Mouse (Mus musculus): ENCODE results near the gene Scarf1. TPM values are rescaled to one million over a fixed set of nuclear protein-coding genes. Genes with fewer than 3 reads are reported as not detected.

Gene Scarf1
- polyA plus RNA-seq, 1 experiment = 0.11 TPM

DNA sequence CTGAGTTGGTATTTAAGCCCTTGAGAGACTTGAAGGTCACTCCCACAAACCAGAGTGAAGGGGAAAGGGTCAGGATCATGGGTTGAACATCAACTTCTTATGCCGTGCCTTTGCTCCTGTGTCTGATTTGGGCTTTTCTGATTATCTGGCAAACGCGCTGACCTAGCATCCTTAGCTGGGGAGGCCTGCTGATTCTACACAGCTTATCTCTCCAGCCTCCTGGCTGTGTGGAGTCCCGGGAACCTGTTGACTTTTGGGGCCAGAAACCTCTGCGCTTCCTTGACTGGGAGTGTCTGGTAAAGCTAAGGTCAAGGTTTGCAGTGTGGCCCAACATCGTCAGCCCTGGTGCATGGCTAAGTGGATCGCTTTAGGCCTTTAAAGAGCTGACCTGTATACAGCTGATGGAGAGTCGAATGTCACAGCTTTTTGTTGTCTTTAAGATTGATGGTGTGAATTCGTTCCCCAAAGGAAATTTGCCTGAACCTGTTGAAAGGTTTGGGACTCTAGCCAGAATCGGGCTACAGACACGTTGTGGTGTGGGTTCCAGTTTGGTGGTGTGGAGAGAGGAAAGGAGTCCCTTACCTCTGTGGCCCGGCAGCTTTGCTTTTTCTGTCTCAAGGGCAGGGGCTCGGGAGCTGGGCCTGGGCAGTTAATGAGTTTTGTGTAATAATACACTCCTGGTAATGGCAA lies 21.9 kb downstream of the Scarf1 start:
- Histone ChIP-seq H3K36me3 (ENCODE audit: control insufficient read depth, insufficient read depth) (no peaks in the 10 kb centered on the region), H3K27me3 (ENCODE audit: control insufficient read depth, insufficient read depth, insufficient read length) (no peaks in the 10 kb centered on the region), H3K79me3 (ENCODE audit: low read depth) (no peaks in the 10 kb centered on the region), H3ac (ENCODE audit: control insufficient read depth, insufficient read length, low read depth) (no peak overlapping the region), H3K79me2 (ENCODE audit: control insufficient read depth, insufficient read depth) (no peaks in the 10 kb centered on the region), H3K4me3 (ENCODE audit: insufficient read depth, poor library complexity, severe bottlenecking) (no peak overlapping the region)
- TF ChIP-seq MYOG (IDR thresholded peaks at IDR 0.05; ENCODE audit: control insufficient read depth, extremely low read depth, insufficient read length) (no peak), FOSL1 (IDR thresholded peaks at IDR 0.05; ENCODE audit: insufficient read depth, low read length, poor library complexity, severe bottlenecking) (no peak), MAX (IDR thresholded peaks at IDR 0.05) (no peak), MYOD1 (IDR thresholded peaks at IDR 0.05; ENCODE audit: control insufficient read depth, insufficient read length, low read depth) (no peak), USF1 (IDR thresholded peaks at IDR 0.05; ENCODE audit: low read depth) (no peak), CEBPB (IDR thresholded peaks at IDR 0.05; ENCODE audit: low read depth) (no peak), CTCF (IDR thresholded peaks at IDR 0.05; ENCODE audit: control insufficient read depth, insufficient read depth, insufficient read length) (no peak)

DNA sequence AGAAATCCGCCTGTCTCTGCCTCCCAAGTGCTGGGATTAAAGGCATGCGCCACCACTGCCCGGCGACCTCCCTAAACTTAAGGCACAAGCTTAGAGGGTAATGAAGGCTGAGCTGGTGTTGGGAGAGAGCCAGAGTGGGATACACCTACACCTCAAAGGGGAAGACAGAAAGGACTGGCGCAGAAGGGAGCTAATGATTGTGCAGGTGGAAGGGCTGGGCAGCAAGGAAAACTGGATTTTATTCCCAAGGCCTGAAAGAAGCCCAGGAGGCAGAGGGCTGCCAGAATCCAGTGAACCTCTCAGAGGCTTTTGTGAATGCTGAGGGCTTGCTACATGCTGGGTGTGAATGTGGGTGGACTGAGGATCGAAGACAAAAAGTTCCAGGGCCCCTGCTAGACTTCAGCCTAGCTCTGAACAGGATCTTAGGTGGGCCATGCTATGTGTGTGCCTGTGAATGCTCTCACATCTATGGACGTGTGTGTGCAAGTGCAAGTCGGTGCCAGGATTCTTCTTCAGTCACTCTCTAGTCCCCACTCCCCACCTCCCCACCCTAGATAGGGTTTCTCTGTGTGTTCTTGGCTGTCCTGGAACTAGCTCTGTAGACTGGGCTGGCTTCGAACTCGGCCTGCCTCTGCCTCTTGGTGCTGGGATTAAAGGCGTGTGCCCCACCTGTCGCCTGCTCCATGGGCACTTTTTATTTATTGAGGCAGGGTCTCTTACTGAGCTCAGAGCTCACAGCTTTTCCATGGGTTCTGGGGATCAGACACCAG lies 23.1 kb downstream of the Scarf1 start:
- TF ChIP-seq CEBPB (IDR thresholded peaks at IDR 0.05; ENCODE audit: low read depth) (no peak), MAX (IDR thresholded peaks at IDR 0.05) (no peak), MYOD1 (IDR thresholded peaks at IDR 0.05; ENCODE audit: control insufficient read depth, insufficient read length, low read depth) (no peak), MYOG (IDR thresholded peaks at IDR 0.05; ENCODE audit: control insufficient read depth, extremely low read depth, insufficient read length) (no peak), FOSL1 (IDR thresholded peaks at IDR 0.05; ENCODE audit: insufficient read depth, low read length, poor library complexity, severe bottlenecking) (no peak), USF1 (IDR thresholded peaks at IDR 0.05; ENCODE audit: low read depth) (no peak), CTCF (IDR thresholded peaks at IDR 0.05; ENCODE audit: control insufficient read depth, insufficient read depth, insufficient read length) (no peak)
- Histone ChIP-seq H3K36me3 (ENCODE audit: control insufficient read depth, insufficient read depth) (no peaks in the 10 kb centered on the region), H3K4me3 (ENCODE audit: insufficient read depth, poor library complexity, severe bottlenecking) (no peak overlapping the region), H3K27me3 (ENCODE audit: control insufficient read depth, insufficient read depth, insufficient read length) (no peaks in the 10 kb centered on the region), H3K79me2 (ENCODE audit: control insufficient read depth, insufficient read depth) (no peaks in the 10 kb centered on the region), H3ac (ENCODE audit: control insufficient read depth, insufficient read length, low read depth) (no peak overlapping the region), H3K79me3 (ENCODE audit: low read depth) (no peaks in the 10 kb centered on the region)

DNA sequence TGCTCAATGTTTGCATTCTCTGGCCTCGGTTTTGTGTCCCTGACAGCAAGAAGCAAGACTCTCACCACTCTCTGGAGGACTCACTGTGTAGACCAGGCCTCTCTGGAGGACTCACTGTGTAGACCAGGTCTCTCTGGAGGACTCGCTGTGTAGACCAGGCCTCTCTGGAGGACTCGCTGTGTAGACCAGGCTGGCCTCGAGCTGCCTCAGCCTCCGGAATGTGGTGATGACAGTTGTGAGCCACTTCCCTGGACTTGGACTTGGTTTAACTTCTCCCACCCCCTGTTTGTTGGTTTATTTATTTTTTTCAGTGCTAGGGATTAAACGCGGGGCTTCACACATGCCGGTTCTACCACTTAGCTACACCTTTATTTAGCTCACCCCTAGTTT lies 23.7 kb downstream of the Scarf1 start:
- Histone ChIP-seq H3K36me3 (ENCODE audit: control insufficient read depth, insufficient read depth) (no peaks in the 10 kb centered on the region), H3K79me2 (ENCODE audit: control insufficient read depth, insufficient read depth) (no peaks in the 10 kb centered on the region), H3K27me3 (ENCODE audit: control insufficient read depth, insufficient read depth, insufficient read length) (no peaks in the 10 kb centered on the region), H3K4me3 (ENCODE audit: insufficient read depth, poor library complexity, severe bottlenecking) (no peak overlapping the region), H3ac (ENCODE audit: control insufficient read depth, insufficient read length, low read depth) (no peak overlapping the region), H3K79me3 (ENCODE audit: low read depth) (no peaks in the 10 kb centered on the region)
- no peak for TF ChIP-seq USF1 (IDR thresholded peaks at IDR 0.05; ENCODE audit: low read depth)
- no peak for TF ChIP-seq CTCF (IDR thresholded peaks at IDR 0.05; ENCODE audit: control insufficient read depth, insufficient read depth, insufficient read length)
- TF ChIP-seq MAX (IDR thresholded peaks at IDR 0.05) = no peak
- no peak for TF ChIP-seq CEBPB (IDR thresholded peaks at IDR 0.05; ENCODE audit: low read depth)
- TF ChIP-seq MYOG (IDR thresholded peaks at IDR 0.05; ENCODE audit: control insufficient read depth, extremely low read depth, insufficient read length) = no peak
- no peak for TF ChIP-seq MYOD1 (IDR thresholded peaks at IDR 0.05; ENCODE audit: control insufficient read depth, insufficient read length, low read depth)

DNA sequence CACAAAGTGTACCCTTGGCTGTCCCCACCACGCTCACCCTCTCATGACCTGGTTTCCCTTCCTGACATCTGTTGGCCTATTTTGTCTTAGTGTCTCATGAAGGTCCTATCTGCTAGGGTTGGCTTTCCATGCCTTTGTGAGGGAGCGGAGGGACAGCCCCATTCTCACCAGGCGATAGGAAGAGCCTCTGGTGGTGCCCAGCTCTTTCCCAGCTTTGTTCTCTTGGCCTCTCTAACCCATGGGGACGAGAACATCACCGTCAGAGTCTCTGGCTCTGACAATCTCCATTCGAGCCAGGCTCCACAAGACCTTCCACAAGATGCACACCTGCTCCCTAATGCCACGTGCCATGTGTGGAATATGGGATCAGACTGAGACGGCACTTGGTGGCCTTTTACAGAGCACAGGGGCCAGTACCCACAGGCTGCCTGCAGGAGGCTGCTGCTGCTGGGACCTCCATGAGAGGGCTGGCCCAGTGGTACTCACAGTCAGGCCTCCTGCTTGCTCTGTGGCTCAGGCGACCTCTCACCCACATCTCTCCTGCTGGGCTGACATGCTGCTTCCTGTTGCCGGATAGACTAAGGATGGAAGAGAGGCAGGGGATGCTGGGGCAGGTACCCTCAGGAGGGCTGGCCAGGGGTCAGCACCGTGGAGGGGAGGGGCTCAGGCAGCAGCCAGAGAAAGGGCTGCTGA lies 24.3 kb downstream of the Scarf1 start:
- no peaks in the 10 kb centered on the region for H3K79me2 ChIP-seq (ENCODE audit: control insufficient read depth, insufficient read depth)
- H3ac ChIP-seq (ENCODE audit: control insufficient read depth, insufficient read length, low read depth) = no peak overlapping the region
- H3K79me3 ChIP-seq (ENCODE audit: low read depth) = no peaks in the 10 kb centered on the region
- TF ChIP-seq CTCF (IDR thresholded peaks at IDR 0.05; ENCODE audit: control insufficient read depth, insufficient read depth, insufficient read length) = no peak
- no peak for TF ChIP-seq USF1 (IDR thresholded peaks at IDR 0.05; ENCODE audit: low read depth)
- no peak for TF ChIP-seq MYOD1 (IDR thresholded peaks at IDR 0.05; ENCODE audit: control insufficient read depth, insufficient read length, low read depth)
- no peak for TF ChIP-seq FOSL1 (IDR thresholded peaks at IDR 0.05; ENCODE audit: insufficient read depth, low read length, poor library complexity, severe bottlenecking)
- TF ChIP-seq MYOG (IDR thresholded peaks at IDR 0.05; ENCODE audit: control insufficient read depth, extremely low read depth, insufficient read length) = no peak
- TF ChIP-seq MAX (IDR thresholded peaks at IDR 0.05) = no peak
- no peak for TF ChIP-seq CEBPB (IDR thresholded peaks at IDR 0.05; ENCODE audit: low read depth)
- no peaks in the 10 kb centered on the region for H3K27me3 ChIP-seq (ENCODE audit: control insufficient read depth, insufficient read depth, insufficient read length)
- no peak overlapping the region for H3K4me3 ChIP-seq (ENCODE audit: insufficient read depth, poor library complexity, severe bottlenecking)
- H3K36me3 ChIP-seq (ENCODE audit: control insufficient read depth, insufficient read depth) = no peaks in the 10 kb centered on the region

DNA sequence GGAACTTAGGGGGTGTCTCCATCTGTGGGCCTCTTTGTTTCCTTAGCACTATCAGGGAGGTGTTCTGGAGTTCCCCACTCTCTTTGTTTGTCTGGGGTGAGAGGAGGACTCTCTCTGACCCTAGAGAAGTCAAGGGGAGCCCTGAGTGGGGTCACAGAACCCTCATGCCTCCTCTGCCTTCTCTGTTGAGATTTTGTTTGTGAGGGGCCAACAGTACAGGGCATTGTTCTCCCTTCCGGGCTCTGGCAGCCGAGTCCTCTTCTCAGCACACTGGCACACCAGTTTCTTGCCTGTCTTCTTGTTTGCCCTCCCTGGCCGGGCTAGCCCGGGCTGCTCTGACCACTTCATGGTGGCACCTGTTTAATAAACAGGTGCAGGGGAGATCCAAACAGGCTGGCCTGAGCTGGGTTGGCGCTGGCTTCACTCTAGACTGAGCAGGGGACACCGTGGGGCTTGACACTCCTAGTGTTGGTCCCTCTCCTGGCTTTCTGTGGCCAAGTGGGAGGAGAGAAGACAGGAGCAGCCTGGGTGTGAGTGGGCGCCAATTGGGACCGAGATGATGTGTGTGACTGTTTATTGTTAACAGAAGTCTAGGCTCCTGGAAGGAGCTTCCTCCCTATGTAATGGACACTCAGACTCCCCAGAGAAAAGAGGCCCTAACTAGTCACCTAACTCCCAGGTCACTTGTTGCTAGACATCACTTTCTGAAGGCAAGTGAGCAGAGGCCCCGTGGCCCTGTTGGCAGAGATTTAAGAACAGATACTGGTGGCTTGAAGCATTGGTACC lies 25.0 kb downstream of the Scarf1 start:
- Histone ChIP-seq H3ac (ENCODE audit: control insufficient read depth, insufficient read length, low read depth) (no peak overlapping the region), H3K79me2 (ENCODE audit: control insufficient read depth, insufficient read depth) (no peaks in the 10 kb centered on the region), H3K36me3 (ENCODE audit: control insufficient read depth, insufficient read depth) (no peaks in the 10 kb centered on the region), H3K79me3 (ENCODE audit: low read depth) (no peaks in the 10 kb centered on the region), H3K4me3 (ENCODE audit: insufficient read depth, poor library complexity, severe bottlenecking) (no peak overlapping the region), H3K27me3 (ENCODE audit: control insufficient read depth, insufficient read depth, insufficient read length) (no peaks in the 10 kb centered on the region)
- TF ChIP-seq MAX (IDR thresholded peaks at IDR 0.05) = no peak
- TF ChIP-seq USF1 (IDR thresholded peaks at IDR 0.05; ENCODE audit: low read depth) = no peak
- no peak for TF ChIP-seq CEBPB (IDR thresholded peaks at IDR 0.05; ENCODE audit: low read depth)
- no peak for TF ChIP-seq MYOG (IDR thresholded peaks at IDR 0.05; ENCODE audit: control insufficient read depth, extremely low read depth, insufficient read length)
